Mouse (Mus musculus): Measurements from ENCODE around the gene Nudt19.

- TF ChIP-seq POLR2A (IDR thresholded peaks at IDR 0.05; ENCODE audit: insufficient read length, low read depth) (no peak), USF1 (IDR thresholded peaks at IDR 0.05; ENCODE audit: low read depth) (no peak)
These were observed 18.5 kb downstream of the Nudt19 start, which contains the start of gene Tdrd12 for GRCm38 (mm10) chr7:35537562-35537961.

Measured in myocyte (in vitro differentiated cells).